Mouse (Mus musculus): ENCODE measurements around the gene Dennd2a. TPM values are rescaled to one million over a fixed set of nuclear protein-coding genes. Genes with fewer than 3 reads are reported as not detected.
"Not testable (repeated sequence)": the region's sequence is repeated elsewhere in the genome, so short reads cannot be mapped to it uniquely, and the experiment has no call there.

Gene Dennd2a
- polyA plus RNA-seq, 1 experiment = 8.4 TPM

- H3ac ChIP-seq (ENCODE audit: control insufficient read depth, insufficient read length) = no peak overlapping the region
- H3K4me3 ChIP-seq = no peak overlapping the region
- H3K79me2 ChIP-seq (ENCODE audit: control insufficient read depth, insufficient read depth) = no peaks in the 10 kb centered on the region
- TF ChIP-seq TCF12 (IDR thresholded peaks at IDR 0.05; ENCODE audit: insufficient read depth, poor library complexity, severe bottlenecking) (no peak), CEBPB (IDR thresholded peaks at IDR 0.05; ENCODE audit: insufficient read depth, poor library complexity, severe bottlenecking) (no peak), E2F4 (IDR thresholded peaks at IDR 0.05; ENCODE audit: insufficient read depth) (no peak), MAX (IDR thresholded peaks at IDR 0.05; ENCODE audit: low read depth) (no peak), POLR2AphosphoS2 (IDR thresholded peaks at IDR 0.05; ENCODE audit: insufficient read length, low read depth) (no peak), SRF (IDR thresholded peaks at IDR 0.05; ENCODE audit: control insufficient read depth, insufficient read length, low read depth) (no peak)
- no peaks in the 10 kb centered on the region for H3K27me3 ChIP-seq (ENCODE audit: control insufficient read depth, insufficient read depth, insufficient read length)
- H3K4me2 ChIP-seq (ENCODE audit: low read depth) = no peak overlapping the region
- no peaks in the 10 kb centered on the region for H3K36me3 ChIP-seq (ENCODE audit: control insufficient read depth, insufficient read depth)
Measured at GRCm38 (mm10) chr6:39423130-39423551, 134.5 kb downstream of the Dennd2a start.

- H3K4me2 ChIP-seq (ENCODE audit: low read depth) = no peak overlapping the region
- no peaks in the 10 kb centered on the region for H3K27me3 ChIP-seq (ENCODE audit: control insufficient read depth, insufficient read depth, insufficient read length)
- no peaks in the 10 kb centered on the region for H3K79me2 ChIP-seq (ENCODE audit: control insufficient read depth, insufficient read depth)
- no peak overlapping the region for H3ac ChIP-seq (ENCODE audit: control insufficient read depth, insufficient read length)
- H3K4me3 ChIP-seq = peak overlapping the region; percentile 33
- H3K36me3 ChIP-seq (ENCODE audit: control insufficient read depth, insufficient read depth) = no peaks in the 10 kb centered on the region
- TF ChIP-seq SRF (IDR thresholded peaks at IDR 0.05; ENCODE audit: control insufficient read depth, insufficient read length, low read depth) (no peak), E2F4 (IDR thresholded peaks at IDR 0.05; ENCODE audit: insufficient read depth) (no peak), POLR2AphosphoS2 (IDR thresholded peaks at IDR 0.05; ENCODE audit: insufficient read length, low read depth) (no peak), USF1 (IDR thresholded peaks at IDR 0.05; ENCODE audit: low read depth) (no peak), POLR2A (IDR thresholded peaks at IDR 0.05; ENCODE audit: insufficient read length, low read depth) (no peak), CEBPB (IDR thresholded peaks at IDR 0.05; ENCODE audit: insufficient read depth, poor library complexity, severe bottlenecking) (no peak), REST (IDR thresholded peaks at IDR 0.05; ENCODE audit: insufficient read depth, insufficient read length) (no peak), TCF3 (IDR thresholded peaks at IDR 0.05; ENCODE audit: insufficient read length, low read depth) (no peak), TCF12 (IDR thresholded peaks at IDR 0.05; ENCODE audit: insufficient read depth, poor library complexity, severe bottlenecking) (no peak), MYOD1 (IDR thresholded peaks at IDR 0.05; ENCODE audit: control insufficient read depth in 1 of 3, insufficient read length in 2 of 3, low read depth in 2 of 3) (no peak), MAX (IDR thresholded peaks at IDR 0.05; ENCODE audit: low read depth) (no peak), MYOG (IDR thresholded peaks at IDR 0.05; ENCODE audit: control insufficient read depth in 1 of 3, insufficient read depth in 1 of 3, insufficient read length in 2 of 3, low read depth in 2 of 3) (no peak)
Measured at GRCm38 (mm10) chr6:39420867-39421266, 136.8 kb downstream of the Dennd2a start.

- Histone ChIP-seq H3K4me3 (peak within 1 kb of the TSS; percentile 33), H3ac (ENCODE audit: control insufficient read depth, insufficient read length) (peak within 1 kb of the TSS; percentile 39), H3K36me3 (ENCODE audit: control insufficient read depth, insufficient read depth) (no peaks in the 10 kb centered on the region), H3K4me2 (ENCODE audit: low read depth) (peak within 1 kb of the TSS; percentile 89), H3K27me3 (ENCODE audit: control insufficient read depth, insufficient read depth, insufficient read length) (no peaks in the 10 kb centered on the region), H3K79me2 (ENCODE audit: control insufficient read depth, insufficient read depth) (no peaks in the 10 kb centered on the region)
- TF ChIP-seq POLR2AphosphoS2 (IDR thresholded peaks at IDR 0.05; ENCODE audit: insufficient read length, low read depth) = no peak
- TF ChIP-seq POLR2A (IDR thresholded peaks at IDR 0.05; ENCODE audit: insufficient read length, low read depth) = peak; percentile 56
- TF ChIP-seq SRF (IDR thresholded peaks at IDR 0.05; ENCODE audit: control insufficient read depth, insufficient read length, low read depth) = no peak
- no peak for TF ChIP-seq E2F4 (IDR thresholded peaks at IDR 0.05; ENCODE audit: insufficient read depth)
Measured at GRCm38 (mm10) chr6:39419851-39420721, 137.6 kb downstream of the Dennd2a start, which contains the start of gene Mkrn1. TSS of gene Mkrn1 (minus strand) at chr6:39420462.

- no peak for TF ChIP-seq MYOD1 (IDR thresholded peaks at IDR 0.05; ENCODE audit: control insufficient read depth in 1 of 3, insufficient read length in 2 of 3, low read depth in 2 of 3)
- TF ChIP-seq CEBPB (IDR thresholded peaks at IDR 0.05; ENCODE audit: insufficient read depth, poor library complexity, severe bottlenecking) = no peak
- TF ChIP-seq MAX (IDR thresholded peaks at IDR 0.05; ENCODE audit: low read depth) = no peak
- no peak for TF ChIP-seq POLR2AphosphoS2 (IDR thresholded peaks at IDR 0.05; ENCODE audit: insufficient read length, low read depth)
- no peak for TF ChIP-seq MYOG (IDR thresholded peaks at IDR 0.05; ENCODE audit: control insufficient read depth in 1 of 3, insufficient read depth in 1 of 3, insufficient read length in 2 of 3, low read depth in 2 of 3)
- TF ChIP-seq POLR2A (IDR thresholded peaks at IDR 0.05; ENCODE audit: insufficient read length, low read depth) = no peak
- no peak for TF ChIP-seq TCF3 (IDR thresholded peaks at IDR 0.05; ENCODE audit: insufficient read length, low read depth)
- no peak for TF ChIP-seq E2F4 (IDR thresholded peaks at IDR 0.05; ENCODE audit: insufficient read depth)
- TF ChIP-seq REST (IDR thresholded peaks at IDR 0.05; ENCODE audit: insufficient read depth, insufficient read length) = no peak
- TF ChIP-seq TCF12 (IDR thresholded peaks at IDR 0.05; ENCODE audit: insufficient read depth, poor library complexity, severe bottlenecking) = no peak
- no peak for TF ChIP-seq SRF (IDR thresholded peaks at IDR 0.05; ENCODE audit: control insufficient read depth, insufficient read length, low read depth)
- no peak for TF ChIP-seq USF1 (IDR thresholded peaks at IDR 0.05; ENCODE audit: low read depth)
- Histone ChIP-seq H3K36me3 (ENCODE audit: control insufficient read depth, insufficient read depth) (no peaks in the 10 kb centered on the region), H3K4me3 (peak overlapping the region; percentile 33), H3K27me3 (ENCODE audit: control insufficient read depth, insufficient read depth, insufficient read length) (no peaks in the 10 kb centered on the region), H3ac (ENCODE audit: control insufficient read depth, insufficient read length) (peak overlapping the region; percentile 39), H3K79me2 (ENCODE audit: control insufficient read depth, insufficient read depth) (no peaks in the 10 kb centered on the region), H3K4me2 (ENCODE audit: low read depth) (peak overlapping the region; percentile 89)
Measured at GRCm38 (mm10) chr6:39419386-39419850, 138.2 kb downstream of the Dennd2a start.

- H3K4me2 ChIP-seq (ENCODE audit: low read depth); H3K36me3 ChIP-seq (ENCODE audit: control insufficient read depth, insufficient read depth); H3ac ChIP-seq (ENCODE audit: control insufficient read depth, insufficient read length); H3K27me3 ChIP-seq (ENCODE audit: control insufficient read depth, insufficient read depth, insufficient read length); H3K79me2 ChIP-seq (ENCODE audit: control insufficient read depth, insufficient read depth); H3K4me3 ChIP-seq: not testable (repeated sequence)
Measured at GRCm38 (mm10) chr6:39416654-39417053, 141.0 kb downstream of the Dennd2a start.
